Mouse (Mus musculus) heart, embryonic 13.5 days (tissue): ENCODE results near the gene Ankrd52. TPM values are rescaled to one million over a fixed set of nuclear protein-coding genes. Genes with fewer than 3 reads are reported as not detected.
A peak's percentile ranks its signal among the peaks of the same experiment; 100 is the strongest.

Experiments
- ATAC-seq: fragments of 200-750 bp; cut with Nextera tagmentation; 2 replicates; pipeline ENCODE4 v1.8.0; 2017; ENCODE audit warnings: moderate TSS enrichment; ENCODE audit not compliant: insufficient number of reproducible peaks, low FRiP score, low TSS enrichment; ENCODE audit errors: extremely low read depth
- H3K27ac ChIP-seq: fragments of 300-500 bp; sonication (generic); replicated peaks from 2 replicates; pipeline ENCODE4 v1.5.1; 2015; ENCODE audit warnings: moderate library complexity, mild to moderate bottlenecking, inconsistent platforms
- H3K27me3 ChIP-seq: fragments of 300-500 bp; sonication (generic); replicated peaks from 2 replicates; pipeline ENCODE4 v1.6.1; 2015; ENCODE audit warnings: mild to moderate bottlenecking, inconsistent platforms
- H3K36me3 ChIP-seq: fragments of 300-500 bp; sonication (generic); 2 replicates; pipeline ENCODE4 v1.6.1; 2015; ENCODE audit warnings: mild to moderate bottlenecking, inconsistent platforms
- H3K4me1 ChIP-seq: fragments of 300-500 bp; sonication (generic); 2 replicates; pipeline ENCODE4 v1.6.1; 2015; ENCODE audit warnings: inconsistent platforms
- H3K4me2 ChIP-seq: fragments of 300-500 bp; sonication (generic); 2 replicates; pipeline ENCODE4 v1.6.1; 2015; ENCODE audit warnings: inconsistent platforms, mild to moderate bottlenecking, moderate library complexity
- H3K4me3 ChIP-seq: fragments of 300-500 bp; sonication (generic); 2 replicates; pipeline ENCODE4 v1.5.1; 2015; ENCODE audit warnings: moderate library complexity, mild to moderate bottlenecking, inconsistent platforms
- H3K9ac ChIP-seq: fragments of 300-500 bp; sonication (generic); 2 replicates; pipeline ENCODE4 v1.6.1; 2015; ENCODE audit warnings: inconsistent platforms, mild to moderate bottlenecking, moderate library complexity
- H3K9me3 ChIP-seq: fragments of 300-500 bp; sonication (generic); 2 replicates; pipeline ENCODE4 v1.6.1; 2016; ENCODE audit warnings: inconsistent platforms
- WGBS: fragments of 180-500 bp; shearing (Covaris S2); methylation state at CpG from one replicate; pipeline ENCODE4 v1.1.7; 2015; ENCODE audit warnings: mixed read lengths; 5-methylcytosine and 5-hydroxymethylcytosine counted together
- polyA plus RNA-seq: library from polyadenylated mRNA; unstranded; fragments of >200 nt; fragmentation: Nextera tagmentation; extraction: Ambion mirVana; gene quantifications from 2 replicates; pipeline ENCODE4 v1.2.1, GENCODE M21; 2015

Ankrd52 gene
- polyA plus RNA-seq, 1 experiment from 2014 or later, result 9.4 TPM

DNA sequence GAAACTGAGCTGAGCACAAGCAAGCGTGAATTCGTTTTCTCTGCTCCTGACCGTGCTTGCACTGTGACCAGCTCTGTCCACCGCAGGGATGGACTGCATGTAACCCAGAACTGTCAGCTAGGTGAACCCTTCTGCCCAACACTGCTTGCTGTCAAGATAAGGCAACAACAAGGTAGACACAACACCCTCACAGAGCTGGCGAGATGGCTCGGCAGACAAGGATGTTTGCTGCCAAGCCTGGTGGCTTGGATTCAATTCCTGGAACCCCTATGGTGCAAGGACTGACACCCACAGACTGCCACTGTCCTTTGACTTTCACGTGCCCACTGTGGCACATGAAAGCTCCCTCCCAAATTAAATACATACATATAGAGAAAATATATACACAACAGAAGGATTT is 27.0 kb downstream of the Ankrd52 start:
- H3K36me3 ChIP-seq, result peaks cover 36% of the 10 kb centered on the region
- H3K27me3 ChIP-seq, result no peaks in the 10 kb centered on the region
- H3K9ac ChIP-seq, result no peak overlapping the region
- no peak for ATAC-seq
- WGBS, result 80% methylated on average over 7 of the region's 7 CpGs
- peaks cover 7% of the 10 kb centered on the region for H3K4me1 ChIP-seq
- H3K27ac ChIP-seq, result no peak overlapping the region
- H3K4me3 ChIP-seq, result no peak overlapping the region
- H3K9me3 ChIP-seq, result no peaks in the 10 kb centered on the region
- no peak overlapping the region for H3K4me2 ChIP-seq

GRCm38 (mm10) chr10:128408591-128409535 is 31.9 kb downstream of the Ankrd52 start:
- H3K4me1 ChIP-seq, result peaks cover 38% of the 10 kb centered on the region
- peak overlapping the region; percentile 93 for H3K4me3 ChIP-seq
- H3K36me3 ChIP-seq, result peaks cover 39% of the 10 kb centered on the region
- WGBS, result 15% methylated on average over 35 of the region's 35 CpGs
- peak overlapping the region; percentile 70 for H3K27ac ChIP-seq
- peak overlapping the region; percentile 97 for H3K4me2 ChIP-seq
- no peaks in the 10 kb centered on the region for H3K27me3 ChIP-seq
- ATAC-seq, result no peak
- H3K9ac ChIP-seq, result peak overlapping the region; percentile 90
- no peaks in the 10 kb centered on the region for H3K9me3 ChIP-seq

DNA sequence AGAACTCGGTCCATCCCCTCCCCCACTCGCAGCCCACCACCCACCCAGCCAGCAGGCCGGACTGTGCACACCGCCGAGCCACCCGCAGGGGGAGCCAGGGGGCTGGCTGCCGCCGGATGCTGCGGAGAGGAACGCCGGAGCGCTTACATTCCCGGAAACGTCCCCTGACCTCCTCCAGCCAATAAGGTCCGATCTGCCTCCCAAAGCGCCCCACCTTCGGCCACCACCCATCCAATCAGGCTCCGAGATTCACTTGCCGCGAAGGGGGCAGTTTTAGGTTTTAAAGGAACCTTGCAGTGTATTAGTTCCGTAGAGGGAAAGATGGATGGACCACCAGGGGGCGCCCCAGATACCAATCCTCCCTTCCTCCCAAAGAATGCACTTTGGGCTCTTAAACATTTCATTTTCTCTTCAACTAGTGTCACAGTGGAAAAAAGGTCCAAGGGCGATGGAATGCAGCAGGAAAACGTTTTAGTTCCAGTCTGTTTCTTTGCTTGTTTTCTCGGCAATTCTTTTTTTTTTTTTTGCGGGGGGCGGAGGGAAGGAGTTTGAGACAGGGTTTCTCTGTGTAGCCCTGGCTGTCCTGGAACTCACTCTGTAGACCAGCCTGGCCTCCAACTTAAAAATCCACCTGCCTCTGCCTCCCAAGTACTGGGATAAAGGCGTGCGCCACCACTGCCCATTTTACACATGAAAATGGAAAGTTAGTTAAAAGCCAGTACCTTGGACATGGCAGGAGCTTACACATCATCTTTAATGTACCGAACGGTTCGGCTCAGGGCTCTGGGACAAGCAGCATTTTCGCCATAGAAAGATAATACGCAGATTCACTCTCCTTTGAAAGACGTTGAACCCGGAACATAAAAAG is 33.0 kb downstream of the Ankrd52 start:
- WGBS, result 4% methylated on average over 36 of the region's 36 CpGs
- Histone ChIP-seq H3K9ac (peak overlapping the region; percentile 96), H3K4me1 (peaks cover 48% of the 10 kb centered on the region), H3K4me2 (peak overlapping the region; percentile 97), H3K9me3 (no peaks in the 10 kb centered on the region), H3K4me3 (peak overlapping the region; percentile 93), H3K27ac (peak overlapping the region; percentile 93), H3K27me3 (no peaks in the 10 kb centered on the region), H3K36me3 (peaks cover 49% of the 10 kb centered on the region)
- peak; percentile 86 for ATAC-seq

- H3K4me1 ChIP-seq, result peaks cover 51% of the 10 kb centered on the region
- H3K9ac ChIP-seq, result peak overlapping the region; percentile 96
- peak overlapping the region; percentile 93 for H3K27ac ChIP-seq
- H3K4me2 ChIP-seq, result peak overlapping the region; percentile 97
- WGBS, result 18% methylated on average over 4 of the region's 4 CpGs
- peak overlapping the region; percentile 93 for H3K4me3 ChIP-seq
- no peaks in the 10 kb centered on the region for H3K27me3 ChIP-seq
- no peak for ATAC-seq
- H3K9me3 ChIP-seq, result no peaks in the 10 kb centered on the region
- peaks cover 52% of the 10 kb centered on the region for H3K36me3 ChIP-seq
Measured at GRCm38 (mm10) chr10:128410560-128410845, 33.6 kb downstream of the Ankrd52 start.

GRCm38 (mm10) chr10:128411211-128412054 is 34.5 kb downstream of the Ankrd52 start, which contains the start of the genes Nabp2 and Rnf41:
Gene Nabp2 (minus strand): TSS chr10:128411492.
Gene Rnf41 (plus strand): TSS chr10:128411657.
- Histone ChIP-seq H3K27me3 (no peaks in the 10 kb centered on the region), H3K36me3 (peaks cover 52% of the 10 kb centered on the region), H3K4me2 (peak within 1 kb of the TSS; percentile 97), H3K9me3 (no peaks in the 10 kb centered on the region), H3K4me1 (peaks cover 51% of the 10 kb centered on the region), H3K4me3 (peak within 1 kb of the TSS; percentile 93), H3K9ac (peak within 1 kb of the TSS; percentile 96), H3K27ac (peak within 1 kb of the TSS; percentile 93)
- ATAC-seq, result peak; percentile 86
- WGBS, result under 1% methylated on average over 50 of the region's 50 CpGs

- Histone ChIP-seq H3K27ac (peak overlapping the region; percentile 93), H3K9ac (peak overlapping the region; percentile 96), H3K4me2 (peak overlapping the region; percentile 97), H3K4me1 (peaks cover 51% of the 10 kb centered on the region), H3K4me3 (peak overlapping the region; percentile 93), H3K27me3 (no peaks in the 10 kb centered on the region), H3K9me3 (no peaks in the 10 kb centered on the region), H3K36me3 (peaks cover 52% of the 10 kb centered on the region)
- 2% methylated on average over 14 of the region's 14 CpGs for WGBS
- no peak for ATAC-seq
Measured at GRCm38 (mm10) chr10:128412055-128412381, 35.1 kb downstream of the Ankrd52 start.

GRCm38 (mm10) chr10:128412558-128412957 is 35.6 kb downstream of the Ankrd52 start:
- ATAC-seq, result no peak
- peaks cover 51% of the 10 kb centered on the region for H3K4me1 ChIP-seq
- no peaks in the 10 kb centered on the region for H3K9me3 ChIP-seq
- H3K9ac ChIP-seq, result peak overlapping the region; percentile 96
- peak overlapping the region; percentile 97 for H3K4me2 ChIP-seq
- H3K4me3 ChIP-seq, result peak overlapping the region; percentile 93
- H3K27me3 ChIP-seq, result no peaks in the 10 kb centered on the region
- WGBS, result 40% methylated on average over 1 of the region's 1 CpGs
- H3K36me3 ChIP-seq, result peaks cover 52% of the 10 kb centered on the region
- peak overlapping the region; percentile 93 for H3K27ac ChIP-seq

- H3K27me3 ChIP-seq, result no peaks in the 10 kb centered on the region
- H3K4me1 ChIP-seq, result peaks cover 51% of the 10 kb centered on the region
- H3K36me3 ChIP-seq, result peaks cover 52% of the 10 kb centered on the region
- peak overlapping the region; percentile 96 for H3K9ac ChIP-seq
- peak overlapping the region; percentile 97 for H3K4me2 ChIP-seq
- 0 out of 2 replicates have a peak overlapping the region, but pooled peaks have one; percentile 93 for H3K27ac ChIP-seq
- no peak for ATAC-seq
- H3K4me3 ChIP-seq, result peak overlapping the region; percentile 93; the same call in 1 of the 2 replicates
- 73% methylated on average over 1 of the region's 1 CpGs for WGBS
- H3K9me3 ChIP-seq, result no peaks in the 10 kb centered on the region
Measured at GRCm38 (mm10) chr10:128413076-128413475, 36.2 kb downstream of the Ankrd52 start.

DNA sequence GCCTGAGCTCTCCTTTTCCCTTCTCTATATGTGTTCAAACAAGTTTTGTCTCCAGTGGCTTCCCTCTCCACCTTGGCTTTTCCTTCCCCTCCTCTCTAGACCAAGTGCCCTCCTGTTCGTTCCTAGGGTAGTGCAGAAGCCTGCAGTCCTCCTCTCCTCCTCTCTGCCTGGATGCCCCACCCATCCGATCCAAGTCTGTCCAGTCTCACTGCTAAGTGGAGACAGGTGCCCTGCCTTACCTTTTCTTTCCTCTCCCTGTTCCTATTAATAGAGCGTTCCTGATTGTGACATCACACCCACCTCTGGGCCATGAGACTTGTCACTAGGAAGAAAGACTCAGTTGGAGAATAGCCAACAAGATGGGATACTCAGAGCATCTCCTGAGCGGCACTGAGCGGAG is 37.9 kb downstream of the Ankrd52 start:
- ATAC-seq, result no peak
- Histone ChIP-seq H3K27me3 (no peaks in the 10 kb centered on the region), H3K9ac (peak overlapping the region; percentile 37; the same call in 1 of the 2 replicates), H3K27ac (no peak overlapping the region), H3K4me1 (peaks cover 41% of the 10 kb centered on the region), H3K4me3 (no peak overlapping the region), H3K4me2 (no peak overlapping the region), H3K36me3 (peaks cover 66% of the 10 kb centered on the region), H3K9me3 (no peaks in the 10 kb centered on the region)
- WGBS, result 70% methylated on average over 5 of the region's 5 CpGs

GRCm38 (mm10) chr10:128422426-128422825 is 45.5 kb downstream of the Ankrd52 start:
- H3K4me1 ChIP-seq, result peaks cover 12% of the 10 kb centered on the region
- no peak overlapping the region for H3K9ac ChIP-seq
- 56% methylated on average over 5 of the region's 5 CpGs for WGBS
- H3K27me3 ChIP-seq, result no peaks in the 10 kb centered on the region
- no peak overlapping the region for H3K4me3 ChIP-seq
- H3K27ac ChIP-seq, result no peak overlapping the region
- no peaks in the 10 kb centered on the region for H3K9me3 ChIP-seq
- peaks cover 71% of the 10 kb centered on the region for H3K36me3 ChIP-seq
- no peak for ATAC-seq
- no peak overlapping the region for H3K4me2 ChIP-seq
